Mouse (Mus musculus) CH12.LX (cell line): ENCODE results near the gene Ceacam15.

ENCODE experiments used
- HCFC1 ChIP-seq: IDR thresholded peaks from 2 replicates; pipeline ENCODE4 v1.6.1; 2012; ENCODE audit warnings: low read depth, mild to moderate bottlenecking, inconsistent platforms, low read length, improper control_type of control experiment
- MAX ChIP-seq: IDR thresholded peaks from 2 replicates; pipeline ENCODE4 v1.6.1; 2011; ENCODE audit warnings: low read length, improper control_type of control experiment
- POLR2A ChIP-seq: IDR thresholded peaks from 2 replicates; pipeline ENCODE4 v1.6.1; 2011; ENCODE audit warnings: low read depth, mild to moderate bottlenecking, improper control_type of control experiment, low read length
- USF1 ChIP-seq: IDR thresholded peaks from 2 replicates; pipeline ENCODE4 v1.6.1; 2014; ENCODE audit warnings: low read depth, mild to moderate bottlenecking, inconsistent platforms, low read length, improper control_type of control experiment

DNA sequence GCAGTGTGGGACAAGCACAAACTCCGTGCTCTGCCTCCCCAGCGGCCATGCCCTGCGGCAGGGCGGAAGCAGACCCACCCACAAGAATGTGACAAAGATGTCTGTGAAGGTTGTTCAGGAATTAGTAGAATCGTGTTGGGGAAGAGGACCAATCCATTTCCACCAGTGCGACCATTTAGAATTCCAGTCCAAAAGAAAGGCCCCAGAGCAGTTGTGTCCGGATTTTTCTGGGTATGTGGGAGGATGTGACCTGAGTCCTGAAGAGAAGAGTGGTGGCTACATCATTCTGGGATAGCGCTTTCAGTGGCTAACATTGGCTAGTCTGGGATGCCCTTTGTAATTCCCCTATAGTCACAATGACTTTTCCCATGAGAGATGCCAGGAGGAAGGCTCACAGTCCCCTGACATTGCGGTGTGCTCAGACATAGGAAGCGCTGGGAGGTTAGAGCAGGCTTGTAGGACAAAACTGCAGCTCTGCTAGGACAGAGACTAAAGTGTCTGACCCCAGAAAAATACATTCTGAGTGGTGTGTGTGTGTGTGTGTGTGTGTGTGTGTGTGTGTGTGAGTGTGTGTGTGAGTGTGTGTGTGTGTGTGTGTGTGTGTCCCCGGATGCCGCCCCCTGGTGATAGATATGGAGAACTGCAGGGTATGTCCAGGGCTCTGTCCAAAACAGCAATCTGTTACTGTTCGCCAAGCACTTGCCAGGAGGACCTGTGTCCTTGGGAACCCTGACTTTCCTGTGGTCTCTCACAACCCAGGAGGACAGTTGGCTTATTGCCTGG lies 37.3 kb upstream of the Ceacam15 start:
- TF ChIP-seq HCFC1 = no peak
- TF ChIP-seq POLR2A = no peak
- no peak for TF ChIP-seq MAX
- no peak for TF ChIP-seq USF1
